Mouse (Mus musculus): ENCODE measurements around the gene Slc22a23.
A peak's percentile ranks its signal among the peaks of the same experiment; 100 is the strongest.

The Slc22a23 gene

GRCm38 (mm10) chr13:34269376-34269991 is 75.5 kb downstream of the Slc22a23 start:
- no peak for DNase-seq (ENCODE audit: low read depth, low spot score)

DNA sequence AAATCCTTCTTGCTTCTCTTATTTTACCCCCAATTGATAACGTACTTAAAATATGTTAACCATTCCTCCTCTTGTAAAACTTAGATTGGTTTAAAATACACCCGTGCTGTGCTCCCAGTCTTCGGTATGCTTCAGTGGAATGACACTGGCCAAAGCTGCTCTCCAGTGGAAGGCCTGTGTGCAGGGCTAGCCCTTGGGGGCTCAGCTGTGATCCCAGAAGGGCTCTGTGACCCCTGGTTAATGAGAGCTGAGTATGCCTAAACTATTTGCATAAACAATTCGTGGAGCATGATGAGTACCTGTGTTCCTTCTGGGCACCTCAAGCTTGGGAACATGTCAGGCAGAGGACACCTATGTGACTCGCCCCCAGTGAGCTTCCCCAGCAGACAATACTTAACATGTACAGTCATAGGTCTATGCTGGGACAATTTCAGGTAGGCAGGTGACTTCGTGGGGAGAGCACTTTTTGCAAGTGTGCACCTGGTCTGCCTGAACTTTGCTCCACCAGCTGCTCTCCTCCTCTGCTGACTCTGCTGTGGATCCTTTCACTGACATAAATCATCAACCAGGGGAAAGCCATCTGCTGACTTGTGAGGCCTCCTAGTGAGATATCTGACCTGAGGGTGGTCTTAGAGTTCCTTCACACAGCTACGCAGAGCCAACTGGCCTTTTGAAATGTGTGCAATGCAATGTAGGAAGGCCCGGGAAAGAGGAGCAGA is 77.9 kb downstream of the Slc22a23 start:
- no peak for DNase-seq (ENCODE audit: low read depth, low spot score)

- no peak for DNase-seq (ENCODE audit: low read depth, low spot score)
Observed at GRCm38 (mm10) chr13:34266067-34266466, 78.9 kb downstream of the Slc22a23 start.

DNA sequence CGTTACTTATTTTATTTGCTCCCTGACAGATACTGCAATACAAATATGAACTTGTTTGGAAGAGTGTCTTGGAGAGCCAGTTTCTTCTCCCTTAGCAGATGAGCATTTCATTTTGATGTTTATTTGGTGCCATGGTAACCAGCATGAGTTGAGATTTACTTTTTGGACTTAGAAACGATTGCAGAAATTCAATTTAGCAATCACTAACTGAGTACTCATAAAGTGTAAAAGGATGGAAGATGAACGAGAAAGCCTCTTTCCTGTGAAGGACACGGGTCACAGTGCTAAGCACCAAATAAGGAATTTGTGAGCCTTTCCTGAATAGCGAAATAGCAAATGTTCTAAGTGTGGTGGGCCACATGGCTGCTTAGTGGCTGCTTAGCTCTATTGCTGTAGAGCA is 79.4 kb downstream of the Slc22a23 start:
- DNase-seq (ENCODE audit: low read depth, low spot score), result no peak

- DNase-seq (ENCODE audit: low read depth, low spot score), result no peak
Observed at GRCm38 (mm10) chr13:34265022-34265565, 79.9 kb downstream of the Slc22a23 start.

- DNase-seq (ENCODE audit: low read depth, low spot score), result no peak
Observed at GRCm38 (mm10) chr13:34264508-34264907, 80.5 kb downstream of the Slc22a23 start.

DNA sequence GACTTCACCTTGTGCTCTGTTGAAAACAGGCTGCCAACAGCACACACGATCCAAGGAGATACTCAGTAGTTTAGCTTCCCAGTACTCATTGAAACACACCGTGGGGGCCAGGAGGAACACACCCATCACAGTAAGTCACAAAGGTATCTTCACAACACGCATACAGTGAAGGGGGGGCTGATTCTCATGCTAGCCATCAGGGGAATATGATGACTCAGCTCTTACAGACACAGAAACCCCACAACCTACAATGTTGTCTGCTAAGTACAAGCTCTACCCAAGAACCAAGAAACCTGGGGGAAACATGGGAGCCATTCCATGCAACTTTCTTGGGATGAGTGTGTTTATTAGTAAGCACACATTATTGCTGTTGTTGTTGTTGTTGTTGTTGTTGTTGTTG is 86.2 kb downstream of the Slc22a23 start:
- no peak for DNase-seq (ENCODE audit: low read depth, low spot score)

DNA sequence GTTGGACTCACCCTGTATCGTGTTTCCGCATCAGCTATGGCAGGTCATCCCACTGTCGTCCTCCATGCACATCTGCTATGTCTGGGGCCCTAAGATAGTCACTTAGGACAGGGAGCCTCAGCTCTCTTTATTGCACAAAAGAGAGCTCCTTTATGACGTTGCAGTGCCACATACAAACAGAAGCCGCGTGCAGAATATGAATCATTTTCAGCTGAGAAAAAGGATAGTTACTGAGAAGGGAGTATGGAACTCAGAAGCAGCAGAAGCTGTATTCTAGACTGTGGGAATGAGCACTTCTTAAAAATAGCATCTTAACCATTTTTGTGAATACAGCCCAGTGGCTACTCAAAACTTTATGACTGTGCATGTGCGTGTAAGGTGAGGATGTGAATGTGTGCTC is 87.8 kb downstream of the Slc22a23 start:
- DNase-seq (ENCODE audit: low read depth, low spot score), result no peak

DNA sequence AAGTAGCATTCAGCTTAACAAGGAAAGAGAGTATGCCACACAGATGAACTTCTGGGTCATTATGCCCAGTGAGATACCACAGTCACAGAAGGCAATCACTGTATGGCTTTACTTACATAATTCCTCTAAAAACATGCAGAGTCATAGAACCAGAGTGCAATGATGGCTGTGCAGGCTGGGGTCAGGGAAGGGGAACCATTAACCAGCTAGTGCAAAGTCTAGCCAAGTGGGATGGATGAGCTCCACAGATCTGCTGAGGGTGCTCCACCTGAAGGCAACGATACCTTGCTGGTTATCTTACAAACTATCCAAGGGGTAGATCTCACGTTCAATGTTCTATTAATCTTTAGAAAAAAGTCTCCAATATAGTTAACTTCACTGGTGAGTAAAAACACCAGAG is 88.3 kb downstream of the Slc22a23 start:
- DNase-seq (ENCODE audit: low read depth, low spot score), result no peak

DNA sequence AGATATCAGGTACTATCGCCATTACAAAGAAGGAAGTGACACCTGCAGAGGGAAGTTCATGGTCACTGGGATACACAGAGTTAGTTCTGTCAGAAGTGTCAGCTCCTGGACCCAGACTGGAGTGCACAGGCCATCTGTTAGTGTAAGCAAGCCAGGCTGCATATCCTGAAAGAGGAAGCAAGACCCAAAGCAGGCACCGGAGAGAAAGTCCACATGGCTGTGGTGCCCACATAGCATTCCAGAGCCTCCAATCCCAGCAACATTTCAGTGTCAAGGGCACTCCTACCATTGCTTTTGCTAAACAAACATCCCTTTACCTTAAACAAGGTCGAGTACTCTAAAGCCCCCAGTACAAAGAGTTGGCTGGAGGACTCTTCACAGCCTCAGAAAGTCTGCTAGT is 89.7 kb downstream of the Slc22a23 start:
- no peak for DNase-seq (ENCODE audit: low read depth, low spot score)

GRCm38 (mm10) chr13:34254691-34255090 is 90.3 kb downstream of the Slc22a23 start:
- DNase-seq (ENCODE audit: low read depth, low spot score), result peak; percentile 67

DNA sequence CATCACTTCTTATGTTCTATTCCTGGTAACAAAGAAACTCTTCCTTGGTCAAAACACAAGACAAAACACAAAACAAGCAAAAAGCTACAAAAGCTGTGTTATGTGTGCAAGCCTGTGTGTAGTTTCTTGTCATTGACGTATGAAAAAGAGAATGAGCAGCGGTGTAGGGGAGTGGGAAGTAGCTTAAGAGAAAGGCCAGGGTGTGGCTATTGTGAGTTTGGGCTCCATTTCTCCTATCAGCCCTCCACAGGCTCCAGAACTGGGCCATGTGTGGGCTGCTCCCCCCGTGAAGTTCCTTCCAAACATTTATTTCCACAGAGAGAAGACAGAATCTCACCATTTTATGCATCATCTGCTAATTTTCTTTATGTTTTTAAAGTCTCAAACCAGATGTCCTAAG is 91.2 kb downstream of the Slc22a23 start:
- no peak for DNase-seq (ENCODE audit: low read depth, low spot score)

DNA sequence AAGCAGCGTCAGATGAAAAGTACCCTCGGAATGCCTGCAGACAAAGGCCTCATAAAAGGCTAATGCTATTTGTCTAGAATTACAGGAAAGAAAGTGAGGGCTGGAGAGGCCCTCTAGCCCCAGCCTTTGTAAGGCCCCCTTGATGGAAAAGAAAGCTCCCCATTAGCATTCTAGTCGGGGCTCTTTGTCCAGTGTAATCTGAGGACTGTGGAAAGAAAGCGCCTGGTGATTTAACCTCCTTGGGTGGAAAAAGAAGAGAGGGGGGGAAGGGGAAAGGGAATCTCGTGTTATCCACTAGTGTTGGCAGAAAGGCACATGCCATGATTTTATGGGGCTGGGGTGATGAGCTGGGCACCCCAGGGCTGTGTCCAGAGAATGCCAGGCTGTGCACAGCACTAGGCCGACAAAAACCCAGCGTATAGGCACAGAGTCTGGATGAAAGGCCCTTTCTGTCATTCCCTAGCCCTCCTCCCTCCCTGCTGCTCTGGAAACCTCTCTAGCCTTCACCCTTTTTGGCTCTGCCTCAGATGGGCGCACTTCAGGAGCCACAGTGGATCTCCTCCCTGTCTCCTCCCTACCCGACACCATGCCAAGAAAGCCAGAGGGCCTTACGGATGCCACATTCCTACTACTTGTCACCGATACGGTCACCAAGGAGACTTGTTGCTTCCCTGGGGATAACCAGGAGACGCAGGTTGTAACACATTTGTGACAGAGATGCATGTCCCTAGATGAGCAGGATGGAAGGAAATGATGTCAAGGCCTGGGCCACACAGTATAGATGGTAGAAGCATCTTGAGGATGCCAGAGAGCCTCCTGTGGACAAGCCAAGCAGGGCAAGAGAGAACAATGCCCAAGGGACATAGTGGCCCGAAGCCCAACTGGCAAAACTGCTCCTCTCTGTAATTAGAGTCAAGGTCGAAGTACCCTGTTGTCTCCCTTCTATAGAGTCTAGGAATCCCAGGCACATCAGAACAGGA is 95.8 kb downstream of the Slc22a23 start:
- DNase-seq (ENCODE audit: low read depth, low spot score), result peak; percentile 21

DNA sequence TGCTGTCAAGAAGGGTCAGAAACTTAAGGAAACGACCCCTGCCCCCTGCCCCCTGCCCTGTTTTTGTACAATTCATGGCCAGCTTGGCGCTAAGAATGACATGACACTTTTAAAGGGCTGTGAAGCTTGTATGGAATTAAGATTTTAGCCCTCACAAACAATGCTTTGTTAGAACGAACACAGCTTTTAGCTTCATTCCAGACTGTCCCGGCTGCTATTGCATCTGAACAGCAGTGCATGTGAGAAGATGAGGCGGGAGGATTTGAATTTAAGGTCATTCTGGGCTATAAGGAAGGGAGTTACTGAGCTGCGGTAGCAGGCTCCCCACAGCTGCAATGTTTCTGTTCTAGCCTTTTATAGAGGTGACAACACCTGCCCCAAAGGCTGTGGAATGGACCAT is 96.9 kb downstream of the Slc22a23 start:
- no peak for DNase-seq (ENCODE audit: low read depth, low spot score)

DNA sequence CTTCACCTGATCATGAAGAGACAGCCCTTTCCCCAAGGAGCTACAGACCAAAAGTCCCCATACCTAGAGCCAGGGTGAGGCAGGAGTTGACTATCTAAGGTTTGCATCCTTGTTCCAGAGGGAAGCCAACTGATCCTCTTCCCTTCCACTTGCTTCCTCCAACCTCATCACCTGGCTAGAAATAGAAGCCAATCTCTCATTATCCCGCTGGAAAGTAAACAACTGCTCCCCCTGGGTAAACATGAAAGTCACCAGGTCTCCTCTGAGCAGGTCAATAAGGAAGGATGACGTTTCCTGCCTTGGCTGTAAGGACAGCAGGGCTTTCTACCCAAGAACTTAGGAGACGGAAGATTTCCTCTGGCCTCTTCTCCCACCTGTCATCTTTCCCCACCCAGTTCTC is 98.2 kb downstream of the Slc22a23 start:
- DNase-seq (ENCODE audit: low read depth, low spot score), result no peak

GRCm38 (mm10) chr13:34245216-34245615 is 99.8 kb downstream of the Slc22a23 start:
- no peak for DNase-seq (ENCODE audit: low read depth, low spot score)

GRCm38 (mm10) chr13:34244186-34244585 is 100.8 kb downstream of the Slc22a23 start:
- no peak for DNase-seq (ENCODE audit: low read depth, low spot score)

- no peak for DNase-seq (ENCODE audit: low read depth, low spot score)
Observed at GRCm38 (mm10) chr13:34242211-34242610, 102.8 kb downstream of the Slc22a23 start.

GRCm38 (mm10) chr13:34240087-34240428 is 104.9 kb downstream of the Slc22a23 start:
- no peak for DNase-seq (ENCODE audit: low read depth, low spot score)

- DNase-seq (ENCODE audit: low read depth, low spot score), result no peak
Observed at GRCm38 (mm10) chr13:34239371-34240086, 105.5 kb downstream of the Slc22a23 start.

GRCm38 (mm10) chr13:34238646-34239290 is 106.2 kb downstream of the Slc22a23 start:
- DNase-seq (ENCODE audit: low read depth, low spot score), result no peak

All from skeletal muscle tissue, adult 2 months (tissue).